11 mouse cellular contexts compared by ENCODE assay signal in the genomic region with DNA sequence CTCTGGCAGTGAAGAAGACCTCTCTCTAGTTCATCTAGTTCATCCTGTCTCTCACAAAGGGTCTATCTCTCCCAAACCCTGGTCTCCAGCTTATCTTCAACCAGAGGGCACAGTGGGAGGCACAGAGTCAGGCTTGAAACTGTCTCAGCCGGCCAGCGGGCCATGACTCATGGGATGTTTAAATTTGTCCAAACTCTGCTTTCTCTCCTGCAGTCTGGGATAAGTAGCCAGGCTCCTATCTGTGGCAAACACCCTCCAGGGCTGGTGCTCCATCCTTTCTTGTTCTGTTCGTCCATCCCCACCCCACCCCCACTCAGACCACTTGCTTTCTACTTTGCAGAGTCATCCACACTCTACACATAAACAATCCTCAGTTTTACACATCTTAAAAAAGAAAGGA. TPM values are rescaled to one million over a fixed set of nuclear protein-coding genes. Genes with fewer than 3 reads are reported as not detected.
DNase-seq lines count a peak whose midpoint lies in the region; ATAC-seq and TF ChIP-seq lines count a peak whose summit lies in the region.
"Had no signal": no experiment of that assay in that cellular context is flagged by ENCODE, and none has a peak within 500 bp of the region (broad histone marks: within the 10 kb centered on the region; RNA-seq: fewer than 3 reads in every experiment).

No protein-coding gene starts in this region.

- no peaks in the 10 kb centered on the region for H3K9me3 ChIP-seq in heart, embryonic 13.5 days
- H3K9me3 ChIP-seq in G1E (replicated peaks), result peaks cover 2% of the 10 kb centered on the region; the same call in 1 of the 2 replicates
- peaks cover 8% of the 10 kb centered on the region for H3K9me3 ChIP-seq in erythroblast, embryonic 14.5 days (ENCODE audit: control insufficient read depth, low read length)
- H3K9me3 ChIP-seq: limb, embryonic 12.5 days; neural tube, embryonic 12.5 days had no signal

- H3K27me3 ChIP-seq in heart, embryonic 13.5 days (replicated peaks), result no peaks in the 10 kb centered on the region
- H3K27me3 ChIP-seq in G1E (ENCODE audit: insufficient read depth, low read length), result no peaks in the 10 kb centered on the region
- H3K27me3 ChIP-seq in erythroblast, embryonic 14.5 days (ENCODE audit: control insufficient read depth), result peaks cover 29% of the 10 kb centered on the region
- no peaks in the 10 kb centered on the region for H3K27me3 ChIP-seq in spleen, adult 2 months (ENCODE audit: control insufficient read depth, insufficient read depth, low read length)
- H3K27me3 ChIP-seq: limb, embryonic 12.5 days; neural tube, embryonic 12.5 days had no signal

- intact Hi-C loops in heart, postnatal 14 days (cut with DNase I), result no loop called here
- intact Hi-C loops in left cerebral cortex, postnatal 10 days (cut with DNase I), result no loop called here

- 20% methylated on average over 3 of the region's 3 CpGs for WGBS in heart, embryonic 13.5 days
- 80% methylated on average over 3 of the region's 3 CpGs for WGBS in spleen, adult 2 months

- no peak for TF ChIP-seq POLR2A in spleen, adult 2 months (IDR thresholded peaks at IDR 0.05; ENCODE audit: low read depth, low read length)

- H3K9ac ChIP-seq in heart, embryonic 13.5 days, result peak overlapping the region; percentile 44; the same call in 1 of the 2 replicates
- H3K9ac ChIP-seq: limb, embryonic 12.5 days; neural tube, embryonic 12.5 days had no signal

- no peaks in the 10 kb centered on the region for H3K36me3 ChIP-seq in heart, embryonic 13.5 days
- no peaks in the 10 kb centered on the region for H3K36me3 ChIP-seq in G1E (replicated peaks)
- H3K36me3 ChIP-seq in erythroblast, embryonic 14.5 days (ENCODE audit: control insufficient read depth), result peaks cover 10% of the 10 kb centered on the region
- H3K36me3 ChIP-seq in spleen, adult 2 months (ENCODE audit: control insufficient read depth, insufficient read depth, low read length), result no peaks in the 10 kb centered on the region
- H3K36me3 ChIP-seq: limb, embryonic 12.5 days; neural tube, embryonic 12.5 days had no signal

- no peak overlapping the region for H3K4me3 ChIP-seq in heart, embryonic 13.5 days
- no peak overlapping the region; the same call in 1 of the 2 replicates for H3K4me3 ChIP-seq in G1E (ENCODE audit: low read depth, low read length)
- peak overlapping the region; percentile 43 for H3K4me3 ChIP-seq in erythroblast, embryonic 14.5 days (replicated peaks)
- H3K4me3 ChIP-seq in spleen, adult 2 months (ENCODE audit: extremely low read depth, insufficient read depth, insufficient read length), result no peak overlapping the region
- H3K4me3 ChIP-seq: limb, embryonic 12.5 days; neural tube, embryonic 12.5 days had no signal

- ATAC-seq in heart, embryonic 13.5 days (ENCODE audit: extremely low read depth, insufficient number of reproducible peaks, low FRiP score, low TSS enrichment), result peak; percentile 76
- ATAC-seq in G1E (ENCODE audit: extremely low read depth, insufficient number of reproducible peaks, low FRiP score, poor library complexity, severe bottlenecking), result peak; percentile 72

- peak overlapping the region; percentile 71 for H3K27ac ChIP-seq in heart, embryonic 13.5 days (replicated peaks)
- peak overlapping the region; percentile 44; the same call in 1 of the 2 replicates for H3K27ac ChIP-seq in spleen, adult 2 months (ENCODE audit: insufficient read depth, low read length)
- H3K27ac ChIP-seq: neural tube, embryonic 12.5 days had no signal

- H3K4me2 ChIP-seq in heart, embryonic 13.5 days, result peak overlapping the region; percentile 16; the same call in 1 of the 2 replicates
- H3K4me2 ChIP-seq: limb, embryonic 12.5 days; neural tube, embryonic 12.5 days had no signal

- no peak for DNase-seq in heart, postnatal 14 days
- peak; percentile 42 for DNase-seq in G1E (ENCODE audit: low spot score)
- DNase-seq in spleen, adult 2 months (ENCODE audit: low read depth in 1 of 2, low spot score in 2 of 2), result no peak
- no peak for DNase-seq in testis, postnatal 10 days (ENCODE audit: low spot score)
- no peak for DNase-seq in cerebellum, adult 9-10 months
- DNase-seq in left cerebral cortex, postnatal 10 days (ENCODE audit: extremely low spot score in 1 of 2, low spot score in 2 of 2), result no peak
- DNase-seq: right cerebral cortex, postnatal 25 days had no signal

- H3K4me1 ChIP-seq in heart, embryonic 13.5 days, result peaks cover 70% of the 10 kb centered on the region
- peaks cover 91% of the 10 kb centered on the region for H3K4me1 ChIP-seq in G1E (ENCODE audit: insufficient read depth, low read depth, low read length)
- H3K4me1 ChIP-seq in erythroblast, embryonic 14.5 days (ENCODE audit: control insufficient read depth), result peaks cover 95% of the 10 kb centered on the region
- no peaks in the 10 kb centered on the region for H3K4me1 ChIP-seq in spleen, adult 2 months (ENCODE audit: control insufficient read depth, insufficient read depth, insufficient read length)

- no peak for TF ChIP-seq CTCF in G1E (IDR thresholded peaks at IDR 0.05; ENCODE audit: low read depth, low read length)
- no peak for TF ChIP-seq CTCF in spleen, adult 2 months (IDR thresholded peaks at IDR 0.05; ENCODE audit: extremely low read depth, insufficient read depth, insufficient read length, insufficient replicate concordance)

RNA-seq across cellular contexts. Expression of a gene that starts 43.2 kb away (rescaled TPM):
- 19.3 and 20.0 TPM in 2 replicates for polyA plus RNA-seq in heart, embryonic 13.5 days (2015; fragmentation: Nextera tagmentation; extraction: Ambion mirVana)
- total RNA-seq in heart, postnatal 14 days (2021), result 10 to 100 TPM; 30.8 to 33.7 TPM
- total RNA-seq in G1E (2014; fragmentation: Nextera tagmentation) (151 and 167 TPM in 2 replicates), G1E (2017) (174 and 180 TPM in 2 replicates)
- 123 and 154 TPM in 2 replicates for polyA plus RNA-seq in G1E (2012)
- polyA plus RNA-seq in erythroblast, embryonic 14.5 days (2012), result 72.6 and 76.6 TPM in 2 replicates
- polyA plus RNA-seq in spleen, adult 2 months (2012; rRNA removed), result 56.6 and 90.2 TPM in 2 replicates
- total RNA-seq in left cerebral cortex, postnatal 10 days (2021), result 1 to 10 TPM; 3.7 to 5.2 TPM
